Mouse (Mus musculus) liver, embryonic 12.5 days (tissue): ENCODE data around the gene Gm8138. TPM values are rescaled to one million over a fixed set of nuclear protein-coding genes. Genes with fewer than 3 reads are reported as not detected.
"Not testable (repeated sequence)": the region's sequence is repeated elsewhere in the genome, so short reads cannot be mapped to it uniquely, and the experiment has no call there.

Experiments
- ATAC-seq: fragments of 200-750 bp; cut with Nextera tagmentation; 2 replicates; pipeline ENCODE4 v1.8.0; 2017; ENCODE audit warnings: moderate number of reproducible peaks, mild to moderate bottlenecking, moderate library complexity
- H3K27ac ChIP-seq: fragments of 300-500 bp; sonication (generic); 2 replicates; pipeline ENCODE4 v1.5.1; 2016; ENCODE audit warnings: mild to moderate bottlenecking
- H3K27me3 ChIP-seq: fragments of 300-500 bp; sonication (generic); replicated peaks from 2 replicates; pipeline ENCODE4 v1.6.1; 2016; ENCODE audit warnings: mild to moderate bottlenecking, moderate library complexity
- H3K36me3 ChIP-seq: fragments of 300-500 bp; sonication (generic); 2 replicates; pipeline ENCODE4 v1.6.1; 2016; ENCODE audit warnings: mild to moderate bottlenecking, moderate library complexity
- H3K4me1 ChIP-seq: fragments of 300-500 bp; sonication (generic); 2 replicates; pipeline ENCODE4 v1.6.1; 2016
- H3K4me2 ChIP-seq: fragments of 300-500 bp; sonication (generic); 2 replicates; pipeline ENCODE4 v1.6.1; 2016; ENCODE audit warnings: mild to moderate bottlenecking, moderate library complexity
- H3K4me3 ChIP-seq: fragments of 300-500 bp; sonication (generic); 2 replicates; pipeline ENCODE4 v1.5.1; 2016; ENCODE audit warnings: mild to moderate bottlenecking, moderate library complexity
- H3K9ac ChIP-seq: fragments of 300-500 bp; sonication (generic); 2 replicates; pipeline ENCODE4 v1.6.1; 2016; ENCODE audit warnings: mild to moderate bottlenecking, moderate library complexity
- H3K9me3 ChIP-seq: fragments of 300-500 bp; sonication (generic); replicated peaks from 2 replicates; pipeline ENCODE4 v1.6.1; 2016; ENCODE audit warnings: mild to moderate bottlenecking, moderate library complexity
- WGBS: fragments of 180-500 bp; shearing (Covaris S2); methylation state at CpG from one replicate; pipeline ENCODE4 v1.1.7; 2016; ENCODE audit not compliant: insufficient replicate concordance; 5-methylcytosine and 5-hydroxymethylcytosine counted together
- polyA plus RNA-seq: library from polyadenylated mRNA; unstranded; fragments of >200 nt; fragmentation: Nextera tagmentation; extraction: Ambion mirVana; gene quantifications from 2 replicates; pipeline ENCODE4 v1.2.1, GENCODE M21; 2016

The Gm8138 gene
- polyA plus RNA-seq: not detected in 2 replicates

- H3K4me1 ChIP-seq, H3K4me2 ChIP-seq, H3K27me3 ChIP-seq, H3K36me3 ChIP-seq, ATAC-seq, H3K9ac ChIP-seq, H3K4me3 ChIP-seq, H3K27ac ChIP-seq, H3K9me3 ChIP-seq: not testable (repeated sequence)
- WGBS: no CpG with 5 or more reads among the region's 3 CpGs
These were observed at the start of gene Gm8138 for GRCm38 (mm10) chr14:43416250-43416649. Gene Gm8138 (minus strand): TSS chr14:43416350.

- H3K4me3 ChIP-seq, H3K9ac ChIP-seq, H3K4me1 ChIP-seq, H3K27me3 ChIP-seq, H3K4me2 ChIP-seq, H3K27ac ChIP-seq, ATAC-seq, H3K9me3 ChIP-seq, H3K36me3 ChIP-seq: not testable (repeated sequence)
- WGBS: 70% methylated on average over 11 of the region's 11 CpGs
These were observed 54.4 kb downstream of the Gm8138 start for GRCm38 (mm10) chr14:43361713-43362112.

Other genes with a start within 250 kb of the Gm8138 start
- gene Gm7233, start 236.5 kb downstream of the Gm8138 start, polyA plus RNA-seq: not detected in 2 replicates
- gene Gm8122, start 181.0 kb downstream of the Gm8138 start, polyA plus RNA-seq: not detected in 2 replicates
- not detected in 2 replicates for gene Gm8126, start 157.7 kb downstream of the Gm8138 start, polyA plus RNA-seq
- not detected in 2 replicates for gene Gm9732, start 141.3 kb downstream of the Gm8138 start, polyA plus RNA-seq
- not detected in 2 replicates for gene Gm8127, start 122.5 kb downstream of the Gm8138 start, polyA plus RNA-seq
- not detected in 2 replicates for gene 1700001F09Rik, start 68.5 kb downstream of the Gm8138 start, polyA plus RNA-seq
- gene Gm5799, start 127.2 kb upstream of the Gm8138 start, polyA plus RNA-seq: not detected in 2 replicates
- not detected in 2 replicates for gene Gm17654, start 162.8 kb upstream of the Gm8138 start, polyA plus RNA-seq
- not detected in 2 replicates for gene Gm10375, start 191.7 kb upstream of the Gm8138 start, polyA plus RNA-seq